Mouse (Mus musculus) R1 (cell line): Measurements from ENCODE around the gene Cd3e.
"Not testable (repeated sequence)": the region's sequence is repeated elsewhere in the genome, so short reads cannot be mapped to it uniquely, and the experiment has no call there.

Experiments used
- DNase-seq: peaks from one replicate; pipeline ENCODE4 v3.0.0-alpha.2; 2018; ENCODE audit warnings: low read depth, low spot score

Cd3e gene

DNA sequence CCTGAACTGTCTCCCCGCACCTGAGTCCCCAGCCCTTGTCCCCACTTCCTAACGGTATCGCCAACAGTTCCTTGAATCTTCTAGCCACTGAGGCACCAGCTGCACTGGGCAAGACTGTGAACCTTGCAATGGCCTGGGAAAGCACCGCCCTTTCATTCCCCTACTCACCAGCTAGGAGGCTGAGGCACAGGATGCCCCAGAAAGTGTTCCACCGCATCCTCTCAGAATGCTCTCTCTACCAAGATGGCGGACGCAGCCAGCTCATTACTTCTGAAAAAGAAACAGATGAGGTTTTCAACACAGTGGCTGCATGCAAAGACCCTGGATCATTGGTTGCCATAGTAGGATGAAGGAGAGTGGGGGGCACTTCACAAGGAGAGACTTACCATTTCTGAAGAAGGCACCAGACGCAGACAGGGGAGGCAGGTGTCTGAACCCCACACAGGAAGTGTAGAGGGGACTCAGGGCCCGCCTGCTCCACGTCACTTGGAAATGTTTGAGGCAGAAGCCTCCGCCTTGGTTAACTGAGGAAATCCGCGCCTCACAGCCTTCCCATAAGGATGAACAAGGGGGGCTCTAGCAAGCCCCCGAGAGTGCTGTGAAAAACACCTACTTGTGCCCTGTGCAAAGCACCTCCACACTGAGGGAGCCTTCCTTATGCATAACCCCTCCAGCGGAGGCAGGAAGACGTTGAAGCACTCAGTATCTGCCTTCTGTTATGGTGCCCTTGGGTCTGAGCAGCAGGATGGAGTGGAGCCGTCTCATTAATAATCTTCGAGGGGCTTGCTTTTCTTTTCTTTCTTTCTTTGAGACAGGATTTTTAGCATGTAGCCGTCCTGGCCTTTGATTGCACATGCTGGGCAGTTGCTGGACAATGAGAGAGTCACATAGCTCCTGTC lies at the start of gene Cd3e:
TSS of gene Cd3e (minus strand) at position 448 of the 899 bp plus-strand sequence.
- DNase-seq = peak; percentile 40

DNA sequence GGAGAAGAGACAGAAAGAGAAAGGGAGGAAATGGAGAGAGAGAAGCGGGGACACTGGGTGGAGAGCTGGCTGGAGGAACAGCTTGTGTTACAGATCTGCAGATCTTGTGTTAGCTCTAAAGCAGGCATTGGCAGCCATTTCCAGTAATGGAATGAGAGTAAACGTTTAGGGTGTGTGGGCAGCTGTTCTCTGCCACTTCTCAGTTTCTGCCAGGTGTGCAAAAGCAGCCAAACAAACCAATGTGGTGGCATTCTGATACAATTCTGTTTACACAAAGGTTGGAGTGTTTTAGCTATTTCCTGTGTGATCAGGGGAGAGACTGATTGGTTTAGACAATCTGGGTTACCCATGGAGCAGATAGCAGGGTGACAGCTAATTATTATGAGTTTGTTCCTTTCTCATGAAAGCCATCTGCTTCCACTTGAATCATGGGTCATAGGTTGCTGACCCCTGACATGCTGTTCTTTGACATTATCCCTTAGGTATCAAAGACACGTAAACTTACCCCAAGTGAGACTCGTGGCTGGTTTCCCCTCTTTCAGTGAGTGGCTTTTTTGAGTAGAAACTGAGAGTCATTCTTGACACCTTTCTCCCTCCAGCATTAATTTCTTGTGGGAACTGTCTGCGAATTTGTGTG lies 49.0 kb upstream of the Cd3e start:
- no peak for DNase-seq

DNA sequence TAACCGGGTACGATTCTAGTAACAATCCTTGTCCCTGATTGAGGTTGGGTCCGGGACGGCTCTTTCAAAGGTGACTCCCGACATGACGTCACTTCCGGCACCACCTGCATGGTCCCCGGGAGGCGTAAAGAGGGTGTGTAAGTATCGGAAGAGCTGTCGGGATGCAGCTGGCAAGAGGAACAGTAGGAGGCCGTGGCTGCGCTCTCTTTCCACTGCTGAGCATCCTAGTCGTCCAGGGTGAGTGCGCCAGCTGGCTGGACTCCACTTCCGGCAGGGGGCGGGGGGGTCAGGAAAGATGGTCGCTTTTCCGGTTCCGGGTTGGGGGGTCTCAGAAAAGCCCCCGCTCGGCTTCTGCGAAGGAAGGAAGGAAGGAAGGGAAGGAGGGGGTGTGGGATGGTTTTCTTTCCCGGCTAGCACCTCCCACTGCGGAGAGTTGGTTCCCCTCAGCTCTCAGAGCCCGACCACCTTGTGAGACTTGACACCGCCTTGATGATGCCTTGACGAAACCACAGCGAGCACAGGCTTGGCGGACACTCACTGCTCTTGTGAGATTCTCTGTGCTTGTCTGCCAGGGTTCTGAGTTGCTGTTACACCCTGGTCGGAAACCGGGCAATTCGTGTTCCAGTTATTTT lies 45.8 kb upstream of the Cd3e start, which contains the start of gene Mpzl3:
TSS of gene Mpzl3 (plus strand) at position 105 of the 632 bp plus-strand sequence.
- peak; percentile 97 for DNase-seq

DNA sequence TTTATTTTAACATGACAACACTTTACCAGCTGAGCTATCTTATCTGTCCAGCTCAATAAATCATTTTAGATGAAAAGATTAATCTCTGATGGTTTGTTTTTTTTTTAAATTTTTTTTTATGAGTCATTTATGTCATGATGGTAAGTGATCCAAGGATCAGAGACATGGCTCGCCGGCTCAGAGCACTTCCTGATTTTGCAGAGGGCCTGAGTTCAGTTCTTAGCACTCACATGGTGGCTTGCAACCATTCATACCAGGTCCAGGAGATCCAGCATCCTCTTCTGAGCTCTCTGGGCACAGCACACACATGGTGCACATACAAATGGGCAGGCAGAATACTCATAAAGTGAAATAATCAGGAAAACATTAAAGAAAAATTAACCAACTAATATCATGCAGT lies 40.9 kb upstream of the Cd3e start:
- DNase-seq = no peak

DNA sequence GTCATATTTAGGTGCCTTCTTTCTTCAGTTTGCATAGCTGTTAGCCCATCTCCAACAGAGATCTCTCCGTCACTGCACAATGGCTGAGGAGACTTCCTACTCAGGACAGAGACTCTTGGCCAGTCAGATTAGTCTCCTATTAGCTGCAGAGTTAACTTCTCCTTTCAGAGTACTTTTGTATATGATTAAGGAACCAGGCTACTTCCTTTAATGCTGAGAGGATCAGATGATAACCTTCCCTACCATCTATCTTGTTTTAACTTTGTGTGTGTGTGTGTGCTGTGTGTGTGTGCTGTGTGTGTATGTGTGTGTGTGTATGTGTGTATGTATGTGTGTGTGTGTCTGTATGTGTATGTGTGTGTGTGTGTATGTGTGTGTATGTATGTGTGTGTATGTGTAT lies 40.3 kb upstream of the Cd3e start:
- DNase-seq = no peak

DNA sequence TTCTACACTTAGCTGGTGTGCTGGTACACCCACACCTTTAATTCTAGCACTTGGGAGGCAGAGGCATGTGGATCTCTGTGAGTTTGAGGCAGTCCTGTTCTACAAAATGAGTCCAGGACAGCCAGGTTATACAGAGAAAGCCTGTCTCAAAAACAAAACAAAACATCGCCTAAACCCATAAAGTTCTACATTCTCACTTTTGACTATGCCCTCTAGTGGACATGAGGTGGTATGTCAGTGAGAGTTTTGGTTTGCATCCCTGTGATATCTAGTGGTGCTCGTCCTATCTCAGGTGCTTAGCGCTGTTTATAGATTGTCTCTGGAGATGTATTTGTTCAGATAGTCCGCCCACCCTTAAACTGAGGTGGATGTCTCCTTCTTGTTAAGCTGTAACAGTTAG lies 39.1 kb upstream of the Cd3e start:
- peak; percentile 63 for DNase-seq

DNA sequence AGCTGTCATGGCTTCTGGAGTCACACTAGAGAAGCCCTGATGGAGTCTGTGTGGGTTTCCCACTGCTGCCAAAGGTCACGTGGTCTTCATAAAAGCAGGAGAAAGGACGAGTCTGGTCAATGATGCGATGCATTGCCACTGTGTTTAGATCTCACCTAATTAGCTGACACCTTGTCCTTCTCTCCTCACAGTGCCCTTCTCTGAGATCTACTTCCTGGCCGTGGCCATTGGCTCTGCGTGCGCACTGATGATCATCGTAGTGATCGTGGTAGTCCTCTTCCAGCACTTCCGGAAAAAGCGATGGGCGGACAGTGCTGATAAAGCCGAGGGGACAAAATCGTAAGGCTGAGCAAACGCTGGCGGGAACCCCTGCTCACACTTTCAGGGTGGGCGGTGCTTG lies 37.5 kb upstream of the Cd3e start:
- DNase-seq = no peak

DNA sequence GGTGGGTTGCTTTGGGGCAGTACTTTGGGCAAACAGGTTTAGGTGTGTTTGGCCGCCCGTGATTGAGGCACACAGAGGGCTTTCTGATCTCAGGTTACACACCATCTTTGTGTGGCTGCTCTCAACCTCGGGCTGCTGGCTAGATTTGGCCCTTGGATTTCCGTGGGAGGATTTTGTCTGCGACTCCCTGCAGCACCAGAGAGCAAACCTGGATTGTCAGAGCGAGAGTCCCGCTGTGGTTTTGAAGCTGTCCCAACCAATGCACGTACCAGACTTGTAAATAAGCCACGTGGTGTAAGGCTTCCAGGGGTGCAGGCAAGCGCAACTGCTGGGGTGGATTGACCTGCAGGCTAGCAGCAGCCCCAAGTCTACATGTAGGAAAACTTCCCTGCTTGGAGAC lies 33.5 kb upstream of the Cd3e start:
- peak; percentile 60 for DNase-seq

DNA sequence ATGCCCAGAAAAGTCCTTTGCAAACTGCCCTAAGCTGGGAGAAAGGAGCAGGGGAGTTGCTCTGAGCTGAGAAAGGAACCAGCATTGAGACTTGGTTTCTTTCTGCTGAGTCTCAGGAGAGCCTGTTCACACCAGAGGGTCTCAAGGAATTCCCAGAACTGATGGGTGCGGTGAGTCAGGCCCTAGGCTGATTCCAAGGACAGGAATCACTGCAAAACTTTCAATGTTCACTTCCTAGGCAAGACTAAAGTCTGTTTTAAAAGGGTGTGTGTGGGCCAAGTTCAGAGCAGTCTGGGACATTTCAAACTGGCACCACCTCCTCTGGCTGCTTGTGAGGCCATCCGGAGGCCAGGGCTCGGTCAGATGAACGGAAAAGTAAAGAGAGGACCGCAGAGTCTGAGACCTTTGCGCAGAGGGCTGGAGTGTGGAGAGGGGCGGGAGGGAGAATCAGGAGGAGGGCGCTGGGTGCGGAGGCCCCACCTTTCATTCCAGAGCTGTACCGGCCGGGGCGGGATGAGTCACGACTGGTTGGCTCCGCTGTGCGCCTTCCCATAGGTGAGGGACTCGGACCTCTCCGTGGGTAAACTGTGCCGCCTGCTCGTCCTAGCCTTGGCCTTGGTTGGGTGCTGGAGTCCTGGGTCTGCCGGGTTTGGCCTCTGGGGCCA lies 32.8 kb upstream of the Cd3e start:
- DNase-seq = peak; percentile 85

DNA sequence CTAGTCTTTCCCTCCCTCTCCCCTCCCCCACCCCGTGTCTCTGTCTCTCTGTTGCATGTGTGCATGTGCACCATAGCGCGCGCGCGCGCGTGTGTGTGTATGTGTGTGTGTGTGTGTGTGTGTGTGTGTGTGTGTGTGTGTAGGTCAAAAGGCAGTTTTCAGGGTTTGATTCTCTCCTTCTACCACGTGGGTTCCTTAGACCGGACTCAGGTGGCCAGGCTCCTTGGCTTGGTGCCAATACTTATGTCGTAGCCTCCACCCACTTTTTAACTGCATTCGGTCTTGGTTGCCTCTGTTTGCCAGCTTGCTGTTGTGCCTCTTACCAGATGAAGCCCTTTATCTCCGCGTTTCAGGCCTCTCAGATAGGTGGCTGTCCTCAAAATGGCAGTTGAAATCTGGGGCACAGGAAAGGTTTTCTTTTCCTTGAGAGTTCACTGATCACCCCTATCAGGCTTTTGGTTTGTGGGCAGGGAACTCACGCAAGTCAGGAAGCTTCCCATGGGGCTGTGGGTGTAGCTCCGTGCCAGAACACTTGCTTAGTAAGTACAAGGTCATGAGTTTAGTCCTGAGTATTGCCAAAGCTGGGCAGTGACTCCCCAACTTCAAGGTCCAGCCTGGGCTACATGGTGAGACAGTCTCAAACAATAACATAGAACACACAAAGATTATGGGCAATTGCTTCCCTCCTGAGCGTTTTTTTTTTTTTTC lies 31.9 kb upstream of the Cd3e start:
- peak; percentile 74 for DNase-seq

DNA sequence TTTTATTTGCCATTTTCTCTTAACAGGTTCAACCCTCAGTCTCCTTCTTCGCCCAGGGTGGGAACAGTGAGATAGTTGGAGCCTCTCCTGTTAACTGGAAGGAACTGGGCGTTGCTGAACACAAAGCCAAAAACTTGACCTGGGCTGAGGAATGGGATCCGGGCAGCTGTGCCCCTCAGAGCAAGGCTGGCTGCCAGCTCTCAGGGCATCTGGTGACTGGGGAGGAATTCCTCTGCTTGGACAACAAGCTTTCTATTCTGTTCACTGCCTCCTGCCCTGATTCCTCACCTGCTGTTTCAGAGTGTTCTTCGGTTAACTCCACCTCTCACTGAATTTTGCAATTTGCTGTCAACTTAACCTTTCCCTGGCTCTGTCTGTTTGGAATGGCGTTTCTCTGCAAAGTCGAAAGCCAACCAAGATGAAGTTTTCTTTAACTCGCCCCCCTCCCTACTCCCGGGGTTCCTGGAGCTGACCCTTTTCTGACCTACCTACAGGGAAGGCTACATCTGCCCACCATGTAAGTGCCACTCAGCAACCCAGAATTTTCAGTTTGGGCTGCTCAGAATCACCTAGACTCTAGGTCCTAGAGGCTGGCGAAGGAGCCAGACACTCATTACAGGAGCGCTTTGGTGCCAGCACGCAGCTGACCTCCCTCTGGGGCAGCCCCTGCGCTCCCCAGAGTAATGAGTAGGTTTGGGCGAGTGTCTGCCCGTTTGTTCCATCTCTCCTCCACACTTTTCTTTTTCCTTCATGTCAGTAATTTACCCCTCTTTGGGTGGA lies 30.8 kb upstream of the Cd3e start:
- DNase-seq = no peak

DNA sequence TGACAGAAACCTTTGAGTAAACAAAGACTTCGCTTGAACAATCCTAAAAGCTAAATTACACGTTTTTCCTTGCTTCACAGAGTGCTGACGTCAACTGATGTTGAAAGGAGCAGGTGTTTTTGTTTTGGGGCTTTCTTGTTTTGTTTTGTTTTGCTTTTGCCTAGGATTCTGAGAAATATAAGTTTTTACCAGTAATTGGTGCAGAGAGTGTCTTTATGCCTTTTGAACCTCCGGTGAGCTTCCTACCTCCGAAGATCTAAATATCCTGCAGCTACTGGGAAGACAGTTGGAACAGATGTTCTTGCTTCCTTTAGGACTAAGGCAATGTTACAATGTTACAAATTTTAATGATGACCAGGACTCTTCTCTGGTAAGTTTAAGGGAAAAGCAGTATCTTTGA lies 30.1 kb upstream of the Cd3e start, which contains the start of gene Mpzl2:
TSS of gene Mpzl2 (plus strand) at position 301 of the 400 bp plus-strand sequence.
- no peak for DNase-seq

DNA sequence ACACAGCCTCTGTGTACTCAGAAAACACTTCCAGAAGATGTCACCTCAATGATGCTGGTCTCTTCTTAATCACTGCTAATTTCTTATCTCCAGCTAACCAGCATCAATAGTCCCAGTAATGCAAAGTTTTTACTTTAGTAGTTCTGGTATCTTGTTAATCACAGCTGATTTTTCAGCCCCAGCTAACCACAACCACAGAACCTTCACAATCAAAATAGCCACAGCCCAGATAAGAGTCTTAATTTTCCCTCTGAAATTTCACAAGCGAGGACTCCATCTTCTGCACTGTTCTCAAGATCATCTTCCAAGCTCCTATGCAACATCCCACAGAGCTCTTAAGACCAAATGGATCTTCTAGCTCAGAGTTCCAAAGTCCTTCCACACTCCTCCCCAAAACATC lies 28.4 kb upstream of the Cd3e start:
- not testable (repeated sequence) for DNase-seq

DNA sequence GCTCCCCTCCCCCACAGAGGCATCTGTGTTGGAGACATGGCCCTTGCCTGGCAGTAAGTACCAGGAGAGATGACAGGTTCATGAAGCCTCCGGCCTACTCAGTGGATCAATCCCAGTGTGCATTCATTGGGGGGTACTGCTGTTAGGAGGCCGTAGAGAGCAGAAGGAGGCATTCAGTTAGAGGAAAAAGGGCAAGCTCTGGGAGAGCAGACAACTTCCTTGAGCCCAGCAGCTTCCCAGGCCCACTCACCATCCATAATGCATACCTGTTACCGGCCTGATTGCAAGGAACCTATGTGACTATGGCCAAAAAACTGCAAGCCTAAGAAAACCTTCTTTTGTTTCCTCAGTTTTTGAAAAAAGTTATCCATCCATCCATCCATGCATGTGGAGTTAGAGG lies 25.1 kb upstream of the Cd3e start:
- no peak for DNase-seq

DNA sequence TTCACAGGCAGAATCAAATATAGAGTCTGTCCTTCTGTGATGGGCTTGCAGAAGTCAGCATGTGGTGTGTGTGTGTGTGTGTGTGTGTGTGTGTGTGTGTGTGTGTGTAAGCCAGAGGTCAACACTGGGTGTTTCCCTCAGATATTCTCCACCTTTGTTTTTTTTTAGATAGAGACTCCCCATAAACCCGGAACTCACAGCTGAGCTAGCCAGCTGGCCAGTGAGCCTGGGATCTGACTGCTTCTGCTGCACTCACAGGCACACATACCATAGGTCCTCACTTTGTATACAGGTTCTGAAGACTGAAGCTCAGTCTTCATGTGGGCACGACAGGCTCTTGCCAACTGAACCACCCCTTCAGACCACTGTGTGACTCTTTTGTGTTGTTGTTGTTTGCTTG lies 22.8 kb upstream of the Cd3e start:
- no peak for DNase-seq

DNA sequence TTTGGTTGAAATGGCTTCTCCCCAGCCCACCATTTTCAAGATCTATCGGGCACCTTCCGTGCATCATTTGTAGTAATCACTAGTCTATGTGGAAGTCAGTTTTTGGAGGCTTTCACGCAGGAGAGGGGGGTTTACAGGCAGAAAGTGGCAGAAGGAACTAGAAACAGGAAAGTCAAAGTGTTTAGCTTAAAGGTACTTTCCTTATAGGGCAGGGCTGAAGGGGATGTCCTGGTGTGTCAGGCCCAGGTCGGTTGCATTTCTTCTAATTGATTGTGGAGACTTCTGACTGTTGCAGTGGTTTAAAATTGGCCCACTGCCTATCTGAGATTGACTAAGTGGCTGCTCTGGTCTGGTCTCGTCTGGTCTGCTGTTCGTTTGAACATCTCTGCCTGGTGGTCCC lies 20.9 kb upstream of the Cd3e start:
- no peak for DNase-seq

DNA sequence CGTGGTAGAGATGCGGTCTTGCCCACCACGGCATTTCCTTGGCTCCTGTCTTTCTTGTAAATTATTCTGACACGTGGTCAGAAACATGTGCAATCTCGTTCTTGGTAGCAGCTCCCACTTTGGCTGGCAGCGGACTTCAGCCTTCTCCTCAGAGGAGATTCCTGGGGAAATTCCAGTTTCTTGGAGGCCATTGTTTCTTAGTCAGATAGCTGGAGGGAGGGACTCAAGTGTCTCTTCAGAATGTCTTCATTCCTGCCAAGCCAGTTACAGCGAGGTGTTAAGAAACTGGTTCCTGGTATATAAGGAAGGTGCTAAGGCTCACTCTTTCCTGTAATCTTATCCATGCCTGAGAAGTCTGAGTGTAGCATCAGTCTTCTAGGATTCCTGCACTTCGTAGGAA lies 17.9 kb upstream of the Cd3e start:
- no peak for DNase-seq

DNA sequence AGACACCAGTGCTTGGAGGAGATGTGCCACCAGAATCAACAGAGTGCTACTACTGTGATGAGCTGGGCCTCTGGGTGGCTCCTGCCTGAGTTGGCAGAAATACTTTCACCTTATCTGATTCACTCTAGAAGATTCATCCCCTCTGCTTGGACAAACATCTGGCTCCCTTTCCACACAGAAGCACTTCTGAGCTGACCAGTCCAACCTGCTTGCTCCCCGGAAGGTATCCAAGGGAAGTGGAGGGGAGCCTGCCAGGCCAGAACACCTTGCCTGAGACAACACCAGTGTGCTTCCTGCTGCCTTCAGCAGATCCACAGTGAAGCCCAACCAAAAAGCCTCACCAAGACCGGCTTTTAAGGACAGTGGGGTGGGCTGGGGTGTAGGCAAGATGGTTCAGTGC lies 14.8 kb upstream of the Cd3e start:
- no peak for DNase-seq

DNA sequence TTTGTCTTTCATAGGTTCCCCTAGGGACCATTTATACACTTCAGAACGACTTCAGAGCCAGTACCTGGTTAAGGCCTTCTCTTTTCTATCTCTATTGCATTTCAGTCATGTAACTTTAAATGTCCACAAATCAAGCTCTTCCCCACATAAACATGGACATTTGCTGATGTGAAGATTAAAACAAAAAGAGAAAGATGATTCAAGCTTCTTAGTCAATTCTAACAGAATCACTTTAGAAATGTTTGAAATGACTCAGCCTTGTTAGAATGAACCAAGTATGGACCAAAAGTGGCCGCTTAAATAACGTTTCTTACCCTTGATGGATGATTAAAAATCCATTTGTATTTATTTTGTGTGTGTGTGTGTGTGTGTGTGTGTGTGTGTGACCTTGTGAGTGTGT lies 14.2 kb upstream of the Cd3e start:
- DNase-seq = no peak

DNA sequence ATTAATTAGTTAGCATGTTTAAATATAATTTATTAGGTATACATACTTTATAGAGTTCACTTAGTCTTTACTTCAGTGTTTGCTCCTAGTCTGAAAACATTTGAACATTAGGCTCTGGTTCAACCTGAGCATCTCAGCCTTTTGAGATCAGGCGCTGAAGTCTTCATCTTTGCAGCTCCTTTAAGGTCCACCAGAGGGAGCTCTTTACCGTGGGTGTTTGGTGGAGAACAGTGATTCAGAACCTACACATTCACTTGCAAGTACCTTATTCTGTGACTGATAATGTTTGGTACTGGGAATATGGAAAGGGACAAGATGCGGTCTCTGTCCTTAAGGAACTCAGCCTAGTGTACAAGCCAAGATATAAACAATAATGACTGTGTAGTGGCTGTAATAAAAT lies 13.4 kb upstream of the Cd3e start:
- DNase-seq = peak; percentile 76

DNA sequence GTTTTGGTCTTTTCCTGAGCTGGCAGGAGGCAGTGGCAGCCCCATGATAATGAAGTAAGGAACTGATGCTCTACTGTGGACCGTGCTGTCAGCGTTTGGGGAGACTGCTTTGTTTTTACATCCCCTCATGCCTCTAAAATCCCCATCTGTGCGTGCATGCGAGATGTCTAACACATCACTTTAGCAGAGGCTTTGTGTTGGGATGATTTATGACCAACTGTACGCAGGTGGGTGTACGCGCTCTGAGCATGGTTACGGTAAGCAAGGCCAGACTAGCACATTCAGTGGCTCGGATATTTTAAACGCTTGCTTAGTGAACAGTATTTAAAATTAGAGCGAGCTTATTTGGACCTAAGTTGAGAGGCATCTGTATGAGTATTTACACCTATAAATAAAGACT lies 8.6 kb upstream of the Cd3e start:
- no peak for DNase-seq
